Mouse (Mus musculus): ENCODE results near the gene Men1.

The Men1 gene

GRCm38 (mm10) chr19:6339890-6340504, 5.2 kb downstream of the Men1 start:
- peak; percentile 75 for DNase-seq

- DNase-seq: peak; percentile 89
Measured at GRCm38 (mm10) chr19:6340524-6341452, 6.0 kb downstream of the Men1 start, which contains the start of gene Map4k2. Gene Map4k2, plus strand, starts transcription at chr19:6341135.

GRCm38 (mm10) chr19:6341453-6342077, 6.8 kb downstream of the Men1 start:
- no peak for DNase-seq

GRCm38 (mm10) chr19:6342276-6342933, 7.6 kb downstream of the Men1 start:
- DNase-seq: no peak

- DNase-seq: no peak
Measured at GRCm38 (mm10) chr19:6343066-6343925, 8.5 kb downstream of the Men1 start.

GRCm38 (mm10) chr19:6343996-6344395, 9.2 kb downstream of the Men1 start:
- no peak for DNase-seq

- no peak for DNase-seq
Measured at GRCm38 (mm10) chr19:6346023-6346422, 11.2 kb downstream of the Men1 start.

- DNase-seq: no peak
Measured at GRCm38 (mm10) chr19:6346661-6347060, 11.9 kb downstream of the Men1 start.

- DNase-seq: no peak
Measured at GRCm38 (mm10) chr19:6347615-6348014, 12.8 kb downstream of the Men1 start.

GRCm38 (mm10) chr19:6348717-6349116, 13.9 kb downstream of the Men1 start:
- no peak for DNase-seq

- peak; percentile 32 for DNase-seq
Measured at GRCm38 (mm10) chr19:6349215-6349983, 14.6 kb downstream of the Men1 start.

- DNase-seq: no peak
Measured at GRCm38 (mm10) chr19:6351431-6352106, 16.8 kb downstream of the Men1 start.

- no peak for DNase-seq
Measured at GRCm38 (mm10) chr19:6352107-6352505, 17.3 kb downstream of the Men1 start.

GRCm38 (mm10) chr19:6354030-6354429, 19.3 kb downstream of the Men1 start:
- no peak for DNase-seq

GRCm38 (mm10) chr19:6361291-6361690, 26.5 kb downstream of the Men1 start:
- no peak for DNase-seq

- no peak for DNase-seq
Measured at GRCm38 (mm10) chr19:6363091-6363410, 28.3 kb downstream of the Men1 start.

- peak; percentile 100 for DNase-seq
Measured at GRCm38 (mm10) chr19:6363411-6364240, 28.8 kb downstream of the Men1 start, which contains the start of gene Sf1. Gene Sf1, plus strand, starts transcription at chr19:6363690.

GRCm38 (mm10) chr19:6364317-6364725, 29.5 kb downstream of the Men1 start:
- DNase-seq: peak; percentile 92

- DNase-seq: no peak
Measured at GRCm38 (mm10) chr19:6364842-6365241, 30.1 kb downstream of the Men1 start.

- DNase-seq: no peak
Measured at GRCm38 (mm10) chr19:6370175-6370574, 35.4 kb downstream of the Men1 start.
